Mouse (Mus musculus) heart, adult 2 months (tissue): ENCODE measurements at regions not wholly inside any gene's neighbourhood (a gene's known extent, or its start where the extent isn't known, plus 50 kb on each side); places are given as distances from the start of the nearest gene placed in this dataset.

Source experiments
- DNase-seq, 2 experiments: peaks; one replicate each; pipeline ENCODE4 v3.0.0; 2021
- H3K27ac ChIP-seq: fragments of 200-600 bp; 2 replicates; pipeline ENCODE4 v1.8.1; 2022
- H3K27me3 ChIP-seq: fragments of 200-500 bp; 2 replicates; pipeline ENCODE4 v1.6.1; 2012; ENCODE audit warnings: mild to moderate bottlenecking, low read length, inconsistent platforms, mixed read lengths; ENCODE audit not compliant: control insufficient read depth, insufficient read depth
- H3K36me3 ChIP-seq: fragments of 200-500 bp; 2 replicates; pipeline ENCODE4 v1.6.1; 2012; ENCODE audit warnings: low read length, inconsistent platforms; ENCODE audit not compliant: control insufficient read depth, insufficient read depth
- H3K4me1 ChIP-seq: fragments of 200-500 bp; 2 replicates; pipeline ENCODE4 v1.6.1; 2011; ENCODE audit warnings: low read length; ENCODE audit not compliant: control insufficient read depth, insufficient read depth
- H3K4me3 ChIP-seq: fragments of 200-600 bp; 2 replicates; pipeline ENCODE4 v1.8.1; 2022
- H3K79me2 ChIP-seq: fragments of 200-500 bp; replicated peaks from 2 replicates; pipeline ENCODE4 v1.6.1; 2012; ENCODE audit warnings: mild to moderate bottlenecking, inconsistent platforms, low read length, moderate library complexity, mixed read lengths; ENCODE audit not compliant: control insufficient read depth, insufficient read depth
- H3K9ac ChIP-seq: fragments of 200-500 bp; 2 replicates; pipeline ENCODE4 v1.6.1; 2012; ENCODE audit warnings: low read depth, mild to moderate bottlenecking, control low read depth, inconsistent platforms, low read length, mixed read lengths
- CTCF ChIP-seq: fragments of 200-600 bp; IDR thresholded peaks from 2 replicates; pipeline ENCODE4 v1.8.1; 2022; ENCODE audit warnings: antibody characterized with exemption, mild to moderate bottlenecking, moderate library complexity
- EP300 ChIP-seq: fragments of 200-500 bp; IDR thresholded peaks from 2 replicates; pipeline ENCODE4 v1.6.1; 2011; ENCODE audit warnings: low read depth, low read length, control low read depth; ENCODE audit not compliant: insufficient read depth
- POLR2A ChIP-seq: fragments of 200-500 bp; IDR thresholded peaks from 2 replicates; pipeline ENCODE4 v1.6.1; 2011; ENCODE audit warnings: mild to moderate bottlenecking, low read depth, low read length, control low read depth; ENCODE audit not compliant: insufficient read depth
- WGBS: fragments of 180-500 bp; shearing (Covaris S2); methylation state at CpG from one replicate; pipeline ENCODE4 v1.1.7; 2018; 5-methylcytosine and 5-hydroxymethylcytosine counted together
- intact Hi-C: fragments of 180-260 bp; cut with DNase I; formaldehyde crosslinking; loops from one replicate; pipeline ENCODE4 v1.15.1; 2025

DNA sequence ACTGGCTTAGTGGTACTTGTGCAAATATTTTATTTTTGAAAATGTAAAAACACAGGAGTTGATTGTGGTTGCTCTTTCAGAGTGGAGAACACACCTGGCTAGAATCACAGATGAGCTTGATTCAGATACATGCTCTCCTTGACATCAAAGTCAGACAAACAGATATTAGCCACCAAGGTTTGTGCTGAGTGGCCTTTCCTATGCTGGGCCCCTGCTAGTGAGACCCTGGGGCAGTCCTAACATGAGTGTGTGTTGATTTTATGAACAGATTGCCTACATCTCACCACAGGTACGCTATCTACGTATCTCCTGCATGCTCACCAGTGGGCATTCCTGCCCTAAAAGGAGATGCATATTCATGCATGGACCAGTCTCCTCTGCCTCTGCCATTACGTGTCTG is 157.5 kb downstream of the Slc38a4 start:
- no peak for TF ChIP-seq POLR2A
- no peak for TF ChIP-seq CTCF
- TF ChIP-seq EP300 = no peak
- no peaks in the 10 kb centered on the region for H3K4me1 ChIP-seq
- no peaks in the 10 kb centered on the region for H3K27me3 ChIP-seq
- no peak overlapping the region for H3K4me3 ChIP-seq
- intact Hi-C loops = no loop called here
- no peak overlapping the region for H3K27ac ChIP-seq
- WGBS = 88% methylated on average over 3 of the region's 3 CpGs
- H3K9ac ChIP-seq = no peak overlapping the region
- H3K36me3 ChIP-seq = no peaks in the 10 kb centered on the region
- no peaks in the 10 kb centered on the region for H3K79me2 ChIP-seq
- DNase-seq = no peak

DNA sequence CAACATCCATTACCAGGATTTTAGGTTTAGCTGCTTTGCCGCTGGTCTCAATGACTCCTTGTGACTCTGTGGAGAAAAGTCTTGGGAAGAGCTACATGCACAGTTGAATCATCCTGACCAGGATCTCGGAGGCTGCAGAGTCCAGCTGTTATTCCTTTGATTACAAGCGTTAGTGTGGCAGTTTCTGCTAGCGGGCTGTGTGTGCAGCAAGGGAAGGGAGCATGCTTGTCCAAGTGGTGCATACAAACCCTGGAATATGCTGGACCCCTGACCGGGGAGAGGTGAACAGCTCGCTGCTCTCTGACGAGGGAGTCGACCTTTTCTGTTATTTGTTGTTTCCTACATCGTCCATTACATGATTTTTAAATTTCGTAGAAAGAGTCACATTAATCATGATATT is 170.9 kb downstream of the Slc38a4 start:
- no peaks in the 10 kb centered on the region for H3K27me3 ChIP-seq
- no peaks in the 10 kb centered on the region for H3K4me1 ChIP-seq
- H3K4me3 ChIP-seq = no peak overlapping the region
- no peak for DNase-seq
- TF ChIP-seq CTCF (no peak), EP300 (no peak), POLR2A (no peak)
- no peaks in the 10 kb centered on the region for H3K36me3 ChIP-seq
- WGBS = 74% methylated on average over 10 of the region's 10 CpGs
- H3K79me2 ChIP-seq = no peaks in the 10 kb centered on the region
- intact Hi-C loops = no loop called here
- no peak overlapping the region for H3K27ac ChIP-seq
- no peak overlapping the region for H3K9ac ChIP-seq

DNA sequence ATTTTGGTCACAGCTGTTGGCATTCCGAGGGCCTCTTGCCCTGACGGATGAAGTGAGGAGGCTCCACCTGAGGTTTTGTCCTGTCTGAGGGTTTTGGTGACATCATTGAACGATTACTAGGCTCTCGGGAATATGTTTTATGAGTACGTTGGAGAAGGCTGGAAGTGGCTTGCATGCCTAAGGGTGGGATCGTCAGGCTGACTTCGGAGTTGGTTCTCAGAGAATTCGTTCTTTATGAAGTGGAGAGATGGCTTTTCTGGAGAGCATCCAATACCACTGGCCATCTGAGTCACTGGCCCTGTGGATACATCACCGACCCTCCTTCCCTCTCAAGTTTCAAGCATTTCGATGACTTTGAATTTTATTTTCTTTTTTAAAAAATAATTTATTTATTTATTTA is 172.0 kb downstream of the Slc38a4 start:
- H3K9ac ChIP-seq = no peak overlapping the region
- H3K4me1 ChIP-seq = no peaks in the 10 kb centered on the region
- intact Hi-C loops = no loop called here
- DNase-seq = no peak
- no peak overlapping the region for H3K4me3 ChIP-seq
- H3K79me2 ChIP-seq = no peaks in the 10 kb centered on the region
- WGBS = 90% methylated on average over 10 of the region's 10 CpGs
- no peaks in the 10 kb centered on the region for H3K27me3 ChIP-seq
- TF ChIP-seq CTCF = no peak
- no peak for TF ChIP-seq EP300
- TF ChIP-seq POLR2A = no peak
- no peak overlapping the region for H3K27ac ChIP-seq
- H3K36me3 ChIP-seq = no peaks in the 10 kb centered on the region

DNA sequence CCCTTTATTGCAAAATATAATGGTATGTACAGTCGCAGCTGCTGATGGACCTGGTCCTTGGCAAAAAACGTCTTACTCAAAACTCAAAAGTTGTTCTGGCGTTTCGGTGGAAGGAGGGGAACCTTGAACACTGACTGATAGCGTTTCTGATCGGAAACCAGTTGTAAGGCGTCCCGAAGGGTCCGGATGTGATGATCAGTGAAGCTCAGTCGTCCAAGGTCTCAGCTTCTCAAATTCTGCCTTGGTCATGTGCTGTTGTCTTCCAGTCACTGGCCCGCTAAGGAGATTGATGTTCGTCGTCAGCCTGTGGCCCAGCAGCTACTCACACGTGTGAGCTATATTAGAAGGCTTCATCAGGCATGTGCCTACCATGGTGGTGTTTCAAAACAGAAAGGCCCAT is 173.5 kb downstream of the Slc38a4 start:
- Histone ChIP-seq H3K27me3 (no peaks in the 10 kb centered on the region), H3K36me3 (no peaks in the 10 kb centered on the region), H3K27ac (no peak overlapping the region), H3K9ac (no peak overlapping the region), H3K4me3 (no peak overlapping the region), H3K4me1 (no peaks in the 10 kb centered on the region), H3K79me2 (no peaks in the 10 kb centered on the region)
- no peak for DNase-seq
- WGBS = 81% methylated on average over 14 of the region's 14 CpGs
- TF ChIP-seq EP300 (no peak), POLR2A (no peak), CTCF (no peak)
- intact Hi-C loops = no loop called here

DNA sequence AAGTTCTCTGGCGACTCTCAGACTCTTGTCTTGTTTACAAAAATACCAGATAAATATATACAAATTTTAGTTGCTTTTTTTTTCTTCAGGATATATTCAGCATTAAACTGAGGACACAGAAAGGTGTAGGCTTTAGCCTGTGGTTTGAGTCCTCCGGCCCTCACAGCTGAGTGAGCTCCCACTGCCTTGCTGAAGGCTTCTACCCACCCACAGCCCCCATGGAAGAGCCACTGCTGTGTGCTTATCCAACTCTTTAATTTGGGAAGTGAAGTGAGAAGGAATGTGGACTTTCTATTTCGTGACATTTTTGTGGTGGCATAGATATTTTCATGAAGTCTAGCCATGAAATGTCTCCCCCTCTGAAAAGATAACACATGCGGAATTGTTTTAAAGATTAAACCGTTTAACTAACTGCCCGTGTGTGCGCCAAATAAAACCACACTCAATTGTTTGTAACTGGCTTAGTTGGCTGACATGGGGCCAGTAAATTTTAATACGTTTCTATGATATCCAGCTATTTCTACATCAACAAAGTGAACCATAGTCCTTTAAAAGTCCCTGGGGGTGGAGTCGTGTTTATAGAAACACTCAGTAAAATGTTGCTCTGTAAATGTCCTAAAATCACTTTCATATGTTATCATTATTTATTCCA is 174.1 kb downstream of the Slc38a4 start:
- Histone ChIP-seq H3K4me3 (no peak overlapping the region), H3K27me3 (no peaks in the 10 kb centered on the region), H3K4me1 (no peaks in the 10 kb centered on the region), H3K9ac (no peak overlapping the region), H3K27ac (no peak overlapping the region), H3K79me2 (no peaks in the 10 kb centered on the region), H3K36me3 (no peaks in the 10 kb centered on the region)
- whole genome bisulfite sequencing = 68% methylated on average over 9 of the region's 9 CpGs
- intact Hi-C loops = no loop called here
- TF ChIP-seq CTCF = no peak
- DNase-seq = no peak

DNA sequence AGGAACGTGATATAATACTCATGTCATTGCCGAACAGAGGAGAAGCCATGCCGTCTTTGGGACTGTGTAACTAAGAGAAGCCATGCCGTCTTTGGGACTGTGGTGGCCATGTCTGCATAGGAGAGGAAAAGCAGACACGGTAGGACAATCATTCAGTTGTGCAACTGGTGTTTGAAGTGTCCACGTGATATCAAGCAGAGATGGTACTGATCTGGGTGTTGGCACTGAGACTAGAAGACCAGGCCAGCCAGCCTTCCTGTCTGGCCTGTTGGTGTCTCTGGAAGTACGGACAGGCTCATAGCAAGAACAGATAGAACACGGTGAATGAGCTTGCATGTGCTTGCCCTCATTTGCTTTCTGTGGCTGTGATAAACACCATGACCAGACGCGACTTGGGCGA is 175.7 kb downstream of the Slc38a4 start:
- Histone ChIP-seq H3K79me2 (no peaks in the 10 kb centered on the region), H3K4me1 (no peaks in the 10 kb centered on the region), H3K27ac (no peak overlapping the region), H3K4me3 (no peak overlapping the region), H3K36me3 (no peaks in the 10 kb centered on the region), H3K9ac (no peak overlapping the region), H3K27me3 (no peaks in the 10 kb centered on the region)
- WGBS = 82% methylated on average over 11 of the region's 11 CpGs
- no peak for DNase-seq
- intact Hi-C loops = no loop called here
- TF ChIP-seq CTCF (no peak), POLR2A (no peak), EP300 (no peak)
